Mouse (Mus musculus) liver, embryonic 12.5 days (tissue): ENCODE results near the gene Nlk. TPM values are rescaled to one million over a fixed set of nuclear protein-coding genes. Genes with fewer than 3 reads are reported as not detected.
A peak's percentile ranks its signal among the peaks of the same experiment; 100 is the strongest.

Source experiments
- ATAC-seq: fragments of 200-750 bp; cut with Nextera tagmentation; 2 replicates; pipeline ENCODE4 v1.8.0; 2017; ENCODE audit warnings: moderate number of reproducible peaks, mild to moderate bottlenecking, moderate library complexity
- H3K27ac ChIP-seq: fragments of 300-500 bp; sonication (generic); 2 replicates; pipeline ENCODE4 v1.5.1; 2016; ENCODE audit warnings: mild to moderate bottlenecking
- H3K27me3 ChIP-seq: fragments of 300-500 bp; sonication (generic); replicated peaks from 2 replicates; pipeline ENCODE4 v1.6.1; 2016; ENCODE audit warnings: mild to moderate bottlenecking, moderate library complexity
- H3K36me3 ChIP-seq: fragments of 300-500 bp; sonication (generic); 2 replicates; pipeline ENCODE4 v1.6.1; 2016; ENCODE audit warnings: mild to moderate bottlenecking, moderate library complexity
- H3K4me1 ChIP-seq: fragments of 300-500 bp; sonication (generic); 2 replicates; pipeline ENCODE4 v1.6.1; 2016
- H3K4me2 ChIP-seq: fragments of 300-500 bp; sonication (generic); 2 replicates; pipeline ENCODE4 v1.6.1; 2016; ENCODE audit warnings: mild to moderate bottlenecking, moderate library complexity
- H3K4me3 ChIP-seq: fragments of 300-500 bp; sonication (generic); 2 replicates; pipeline ENCODE4 v1.5.1; 2016; ENCODE audit warnings: mild to moderate bottlenecking, moderate library complexity
- H3K9ac ChIP-seq: fragments of 300-500 bp; sonication (generic); 2 replicates; pipeline ENCODE4 v1.6.1; 2016; ENCODE audit warnings: mild to moderate bottlenecking, moderate library complexity
- H3K9me3 ChIP-seq: fragments of 300-500 bp; sonication (generic); replicated peaks from 2 replicates; pipeline ENCODE4 v1.6.1; 2016; ENCODE audit warnings: mild to moderate bottlenecking, moderate library complexity
- WGBS: fragments of 180-500 bp; shearing (Covaris S2); methylation state at CpG from one replicate; pipeline ENCODE4 v1.1.7; 2016; ENCODE audit not compliant: insufficient replicate concordance; 5-methylcytosine and 5-hydroxymethylcytosine counted together
- polyA plus RNA-seq: library from polyadenylated mRNA; unstranded; fragments of >200 nt; fragmentation: Nextera tagmentation; extraction: Ambion mirVana; gene quantifications from 2 replicates; pipeline ENCODE4 v1.2.1, GENCODE M21; 2016

Gene Nlk
- polyA plus RNA-seq = 7.6 and 8.6 TPM in 2 replicates

- peaks cover 36% of the 10 kb centered on the region for H3K4me1 ChIP-seq
- H3K9me3 ChIP-seq = no peaks in the 10 kb centered on the region
- H3K4me3 ChIP-seq = peak within 1 kb of the TSS; percentile 80
- peak within 1 kb of the TSS; percentile 79 for H3K4me2 ChIP-seq
- under 1% methylated on average over 41 of the region's 65 CpGs for WGBS
- H3K36me3 ChIP-seq = 0 out of 2 replicates have a peak, but pooled peaks cover 4% of the 10 kb centered on the region
- H3K27ac ChIP-seq = peak within 1 kb of the TSS; percentile 80
- peaks cover 6% of the 10 kb centered on the region for H3K27me3 ChIP-seq
- peak within 1 kb of the TSS; percentile 88 for H3K9ac ChIP-seq
- ATAC-seq = peak; percentile 100
Observed at GRCm38 (mm10) chr11:78696777-78697752, at the start of gene Nlk. Gene Nlk (minus strand): TSS chr11:78697373.

GRCm38 (mm10) chr11:78746264-78746663 lies 49.1 kb upstream of the Nlk start:
- no peaks in the 10 kb centered on the region for H3K27me3 ChIP-seq
- no peak overlapping the region for H3K4me2 ChIP-seq
- H3K9ac ChIP-seq = no peak overlapping the region
- peaks cover 17% of the 10 kb centered on the region for H3K4me1 ChIP-seq
- H3K27ac ChIP-seq = no peak overlapping the region
- ATAC-seq = no peak
- H3K36me3 ChIP-seq = peaks cover 21% of the 10 kb centered on the region
- 71% methylated on average over 7 of the region's 7 CpGs for WGBS
- no peak overlapping the region for H3K4me3 ChIP-seq
- no peaks in the 10 kb centered on the region for H3K9me3 ChIP-seq

DNA sequence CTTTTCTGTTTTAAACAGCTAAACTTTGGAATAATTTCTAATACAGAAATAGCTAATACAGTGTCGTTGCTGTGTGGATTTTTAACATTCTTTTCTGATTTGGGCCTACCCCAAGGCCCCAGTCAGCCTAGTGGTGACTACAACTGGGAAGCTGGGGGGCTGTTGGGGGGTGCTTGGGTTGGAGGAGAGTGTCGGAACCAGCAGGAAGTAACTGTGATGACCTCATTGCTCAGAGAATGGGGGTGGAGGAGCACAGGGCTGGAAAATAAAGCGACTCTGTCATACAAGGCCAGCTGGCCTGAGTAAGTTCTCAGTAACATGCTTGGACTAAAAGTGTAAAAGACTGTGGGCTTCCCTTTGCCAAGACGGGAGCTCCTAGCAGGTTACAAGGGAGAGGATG lies 48.3 kb upstream of the Nlk start:
- no peak overlapping the region for H3K4me2 ChIP-seq
- WGBS = 47% methylated on average over 4 of the region's 4 CpGs
- H3K4me3 ChIP-seq = no peak overlapping the region
- H3K27ac ChIP-seq = no peak overlapping the region
- no peaks in the 10 kb centered on the region for H3K27me3 ChIP-seq
- ATAC-seq = no peak
- peaks cover 21% of the 10 kb centered on the region for H3K36me3 ChIP-seq
- peaks cover 10% of the 10 kb centered on the region for H3K4me1 ChIP-seq
- no peak overlapping the region for H3K9ac ChIP-seq
- no peaks in the 10 kb centered on the region for H3K9me3 ChIP-seq

DNA sequence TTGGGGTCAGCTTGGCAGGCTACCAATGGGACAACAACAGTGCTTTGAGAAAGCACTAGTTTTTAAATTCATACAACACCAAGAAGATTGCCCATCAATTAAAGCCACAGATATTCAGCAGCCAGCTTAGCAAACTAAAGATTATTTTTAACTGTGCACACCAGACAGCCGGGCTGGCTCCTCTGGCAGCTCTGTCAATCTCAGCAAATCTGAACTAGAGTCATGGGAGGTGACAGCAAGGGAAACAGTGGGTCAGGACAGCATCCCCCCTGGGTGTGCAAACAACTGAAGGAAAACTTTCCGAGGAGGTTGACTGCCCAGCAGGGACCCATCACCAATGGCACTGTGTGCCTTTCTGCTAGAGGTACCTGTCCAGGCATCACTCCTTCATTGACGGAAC lies 45.3 kb upstream of the Nlk start:
- 52% methylated on average over 3 of the region's 3 CpGs for WGBS
- no peaks in the 10 kb centered on the region for H3K36me3 ChIP-seq
- no peak overlapping the region for H3K9ac ChIP-seq

GRCm38 (mm10) chr11:78741958-78742357 lies 44.8 kb upstream of the Nlk start:
- H3K4me3 ChIP-seq = no peak overlapping the region
- no peak for ATAC-seq
- H3K9ac ChIP-seq = no peak overlapping the region
- no peaks in the 10 kb centered on the region for H3K4me1 ChIP-seq
- no peaks in the 10 kb centered on the region for H3K9me3 ChIP-seq
- no peaks in the 10 kb centered on the region for H3K27me3 ChIP-seq
- H3K36me3 ChIP-seq = no peaks in the 10 kb centered on the region
- WGBS = 62% methylated on average over 7 of the region's 7 CpGs
- no peak overlapping the region for H3K27ac ChIP-seq
- H3K4me2 ChIP-seq = no peak overlapping the region

More for the DNA sequence above, 45.3 kb upstream of the Nlk start:
- no peak for ATAC-seq
- Histone ChIP-seq H3K27me3 (no peaks in the 10 kb centered on the region), H3K9me3 (no peaks in the 10 kb centered on the region), H3K27ac (no peak overlapping the region), H3K4me2 (no peak overlapping the region), H3K4me3 (no peak overlapping the region), H3K4me1 (no peaks in the 10 kb centered on the region)

GRCm38 (mm10) chr11:78739361-78739760 lies 42.2 kb upstream of the Nlk start:
- Histone ChIP-seq H3K27ac (no peak overlapping the region), H3K4me3 (no peak overlapping the region), H3K4me1 (no peaks in the 10 kb centered on the region), H3K9ac (no peak overlapping the region), H3K4me2 (no peak overlapping the region), H3K27me3 (no peaks in the 10 kb centered on the region), H3K36me3 (no peaks in the 10 kb centered on the region), H3K9me3 (no peaks in the 10 kb centered on the region)
- ATAC-seq = no peak

GRCm38 (mm10) chr11:78736877-78737408 lies 39.8 kb upstream of the Nlk start:
- H3K9ac ChIP-seq = no peak overlapping the region
- no peak overlapping the region for H3K4me3 ChIP-seq
- 59% methylated on average over 3 of the region's 3 CpGs for WGBS
- ATAC-seq = no peak
- H3K36me3 ChIP-seq = no peaks in the 10 kb centered on the region
- no peaks in the 10 kb centered on the region for H3K27me3 ChIP-seq
- H3K4me1 ChIP-seq = peaks cover 9% of the 10 kb centered on the region; the same call in 1 of the 2 replicates
- H3K9me3 ChIP-seq = no peaks in the 10 kb centered on the region
- no peak overlapping the region for H3K4me2 ChIP-seq
- no peak overlapping the region for H3K27ac ChIP-seq

- Histone ChIP-seq H3K27me3 (no peaks in the 10 kb centered on the region), H3K27ac (no peak overlapping the region), H3K9me3 (no peaks in the 10 kb centered on the region), H3K36me3 (no peaks in the 10 kb centered on the region), H3K4me3 (no peak overlapping the region), H3K4me1 (peaks cover 9% of the 10 kb centered on the region; the same call in 1 of the 2 replicates), H3K9ac (no peak overlapping the region), H3K4me2 (no peak overlapping the region)
- no peak for ATAC-seq
- WGBS = 75% methylated on average over 1 of the region's 1 CpGs
Observed at GRCm38 (mm10) chr11:78735168-78735567, 38.0 kb upstream of the Nlk start.

- H3K4me3 ChIP-seq = no peak overlapping the region
- H3K4me2 ChIP-seq = no peak overlapping the region
- no peaks in the 10 kb centered on the region for H3K9me3 ChIP-seq
- H3K27ac ChIP-seq = no peak overlapping the region
- H3K9ac ChIP-seq = no peak overlapping the region
- no peaks in the 10 kb centered on the region for H3K27me3 ChIP-seq
- 48% methylated on average over 6 of the region's 6 CpGs for WGBS
- peak; percentile 37; the same call in 1 of the 2 replicates for ATAC-seq
- H3K4me1 ChIP-seq = peaks cover 9% of the 10 kb centered on the region; the same call in 1 of the 2 replicates
- no peaks in the 10 kb centered on the region for H3K36me3 ChIP-seq
Observed at GRCm38 (mm10) chr11:78732619-78733018, 35.4 kb upstream of the Nlk start.

DNA sequence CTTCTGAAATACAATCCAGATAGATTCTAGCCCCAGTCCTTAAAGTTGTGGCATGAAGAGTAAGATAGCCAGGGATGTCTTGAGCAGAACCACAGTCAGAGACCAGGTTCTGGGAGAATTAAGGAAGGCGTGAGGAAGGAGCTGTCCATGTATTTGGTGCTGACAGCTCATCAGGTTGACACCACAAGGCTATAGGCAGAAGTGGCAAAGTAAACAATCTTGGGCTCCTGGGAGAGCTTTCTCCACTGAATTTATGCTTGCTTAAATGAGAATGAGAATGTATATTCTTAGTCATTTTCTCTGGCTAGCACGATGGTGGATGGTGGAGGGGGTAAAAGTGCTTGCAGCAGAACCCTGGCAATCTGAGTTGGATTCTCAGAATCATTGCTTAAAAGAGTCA lies 33.7 kb upstream of the Nlk start:
- Histone ChIP-seq H3K4me2 (no peak overlapping the region), H3K4me1 (peaks cover 9% of the 10 kb centered on the region; the same call in 1 of the 2 replicates), H3K9ac (no peak overlapping the region), H3K27me3 (no peaks in the 10 kb centered on the region), H3K4me3 (no peak overlapping the region), H3K27ac (no peak overlapping the region), H3K9me3 (no peaks in the 10 kb centered on the region), H3K36me3 (no peaks in the 10 kb centered on the region)
- no peak for ATAC-seq
- WGBS = 8% methylated on average over 2 of the region's 2 CpGs

DNA sequence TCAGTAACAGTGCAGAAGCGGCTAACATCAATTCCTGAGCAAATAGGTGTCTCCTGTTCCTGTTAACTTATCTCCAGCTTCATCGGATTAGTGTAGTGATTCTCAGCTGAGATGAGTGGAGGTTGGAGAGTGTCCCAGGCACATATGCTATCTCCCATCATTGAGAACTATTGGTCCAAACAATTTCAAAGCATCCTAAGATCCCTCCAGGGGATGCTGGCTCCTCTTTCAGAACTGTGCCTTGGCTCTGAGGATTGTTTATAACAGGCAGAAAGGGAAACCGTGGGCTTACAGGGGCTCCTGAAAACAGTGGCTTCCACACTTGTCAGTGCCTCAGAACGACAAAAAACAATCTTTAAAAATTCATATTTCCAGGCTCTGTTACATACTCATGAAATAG lies 30.9 kb upstream of the Nlk start:
- ATAC-seq = no peak
- WGBS = 47% methylated on average over 4 of the region's 4 CpGs
- no peaks in the 10 kb centered on the region for H3K36me3 ChIP-seq
- no peak overlapping the region for H3K4me3 ChIP-seq
- H3K9me3 ChIP-seq = no peaks in the 10 kb centered on the region
- no peak overlapping the region for H3K27ac ChIP-seq
- no peak overlapping the region for H3K9ac ChIP-seq
- no peak overlapping the region for H3K4me2 ChIP-seq
- H3K4me1 ChIP-seq = peaks cover 8% of the 10 kb centered on the region; the same call in 1 of the 2 replicates
- no peaks in the 10 kb centered on the region for H3K27me3 ChIP-seq

DNA sequence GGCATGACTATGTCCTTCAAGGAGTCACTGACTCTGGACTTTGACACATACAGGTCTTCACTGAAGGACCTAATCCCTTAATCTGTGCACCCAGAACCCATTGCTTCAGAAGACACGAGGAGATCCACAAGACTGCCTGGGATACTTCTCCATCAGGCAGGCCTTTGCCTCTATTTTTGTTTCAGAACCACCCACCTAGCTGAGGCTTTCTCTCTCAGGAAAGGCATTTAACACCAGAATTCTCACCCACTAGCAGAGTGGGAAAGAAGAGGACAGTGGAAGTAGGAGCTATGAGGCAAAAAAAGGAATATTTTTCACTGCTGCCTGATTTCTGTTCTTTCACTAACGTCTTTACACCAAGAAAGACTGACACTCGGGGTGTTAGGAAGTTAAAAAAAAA lies 29.2 kb upstream of the Nlk start:
- 51% methylated on average over 3 of the region's 3 CpGs for WGBS

More for the DNA sequence above, 29.2 kb upstream of the Nlk start:
- Histone ChIP-seq H3K4me2 (no peak overlapping the region), H3K27me3 (no peaks in the 10 kb centered on the region), H3K27ac (no peak overlapping the region), H3K4me3 (no peak overlapping the region), H3K4me1 (no peaks in the 10 kb centered on the region), H3K9ac (no peak overlapping the region), H3K36me3 (no peaks in the 10 kb centered on the region), H3K9me3 (no peaks in the 10 kb centered on the region)
- ATAC-seq = no peak
